Mouse (Mus musculus) ovary, postnatal 10 days (tissue): Measurements from ENCODE around the gene Zfp953.
"Not testable (repeated sequence)": the region's sequence is repeated elsewhere in the genome, so short reads cannot be mapped to it uniquely, and the experiment has no call there.

Experiments used
- DNase-seq: peaks from one replicate; pipeline ENCODE4 v3.0.0; 2022; ENCODE audit warnings: low spot score

Gene Zfp953

DNA sequence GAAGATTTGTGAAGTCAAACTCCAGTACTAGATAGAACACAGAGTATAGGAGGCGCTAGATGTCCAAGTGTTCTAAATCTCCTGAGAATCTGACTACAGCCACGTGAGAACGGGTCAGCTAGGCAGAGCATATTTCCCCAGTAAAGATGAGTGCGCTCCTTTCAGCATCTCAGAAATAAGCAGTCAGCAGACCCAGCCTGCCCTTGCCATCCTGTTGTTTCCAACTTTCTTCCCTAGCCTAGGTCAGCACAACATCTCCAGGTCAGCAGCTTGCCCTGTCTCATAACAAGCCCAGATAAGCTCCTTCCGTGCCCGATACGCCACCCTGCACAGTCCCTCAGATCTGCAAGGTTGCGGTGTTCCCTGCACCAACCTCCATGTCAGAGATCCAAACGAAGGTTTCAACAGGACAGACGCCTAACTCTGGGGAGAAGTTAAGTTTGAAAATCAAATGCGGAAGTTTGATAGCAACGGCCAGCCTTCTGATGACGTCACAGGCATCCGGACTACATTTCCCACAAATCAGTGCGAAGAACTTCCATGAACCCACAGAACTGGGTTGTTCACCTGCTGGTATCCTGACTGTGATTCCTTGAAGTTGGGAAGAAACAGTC lies at the start of gene Zfp953, which contains the start of gene Gm28044:
Gene Zfp953 (minus strand): TSS at position 475 of the 614 bp plus-strand sequence.
Gene Gm28044 (minus strand): TSS at position 406 of the 614 bp plus-strand sequence.
- DNase-seq = peak; percentile 72

- DNase-seq = peak; percentile 51
Observed at GRCm38 (mm10) chr13:67399183-67399903, 38.9 kb upstream of the Zfp953 start, which contains the start of gene Zfp429. Gene Zfp429, minus strand, starts transcription at chr13:67399819.

DNA sequence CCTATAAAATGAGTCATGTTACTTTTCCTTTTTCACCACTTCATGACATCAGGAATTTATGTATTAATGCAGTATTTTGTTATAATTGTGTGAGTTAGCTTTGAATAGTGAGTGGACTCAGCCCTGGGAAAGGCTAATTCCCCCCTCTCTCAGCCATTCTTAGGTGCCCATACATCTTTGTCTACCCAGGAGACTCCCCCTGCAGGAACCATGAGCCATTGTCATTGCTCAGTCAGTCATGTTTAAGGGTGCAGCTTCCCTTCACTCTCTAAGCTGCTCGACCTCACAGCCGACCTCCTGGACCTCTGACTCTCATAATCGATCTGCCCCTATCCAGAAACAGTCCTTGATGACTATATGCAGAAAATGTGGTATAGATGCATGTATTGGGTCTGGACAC lies 15.8 kb upstream of the Zfp953 start:
- not testable (repeated sequence) for DNase-seq

- DNase-seq = not testable (repeated sequence)
Observed at GRCm38 (mm10) chr13:67375050-67375911, 14.9 kb upstream of the Zfp953 start, which contains the start of the genes Gm28041 and Zfp456. Gene Gm28041, minus strand, starts transcription at chr13:67375733. Gene Zfp456, minus strand, starts transcription at chr13:67375810.

DNA sequence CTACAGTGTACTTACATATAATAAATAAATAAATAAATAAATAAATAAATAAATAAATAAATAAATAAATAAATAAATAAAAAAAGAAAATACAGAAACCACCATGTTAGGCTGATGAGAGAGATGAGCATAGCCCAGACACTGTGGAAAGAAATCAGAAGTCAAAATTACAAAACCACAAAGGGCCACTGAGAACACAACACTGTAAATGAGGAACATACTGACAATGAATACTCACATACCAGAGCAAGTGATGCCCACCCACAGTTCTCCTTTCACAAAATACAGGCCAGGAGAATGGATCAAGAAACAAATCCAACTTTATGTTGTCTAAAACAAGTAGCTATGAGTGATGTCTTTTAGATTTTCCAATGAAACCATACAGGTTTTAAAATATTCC lies 8.6 kb downstream of the Zfp953 start:
- DNase-seq = no peak

DNA sequence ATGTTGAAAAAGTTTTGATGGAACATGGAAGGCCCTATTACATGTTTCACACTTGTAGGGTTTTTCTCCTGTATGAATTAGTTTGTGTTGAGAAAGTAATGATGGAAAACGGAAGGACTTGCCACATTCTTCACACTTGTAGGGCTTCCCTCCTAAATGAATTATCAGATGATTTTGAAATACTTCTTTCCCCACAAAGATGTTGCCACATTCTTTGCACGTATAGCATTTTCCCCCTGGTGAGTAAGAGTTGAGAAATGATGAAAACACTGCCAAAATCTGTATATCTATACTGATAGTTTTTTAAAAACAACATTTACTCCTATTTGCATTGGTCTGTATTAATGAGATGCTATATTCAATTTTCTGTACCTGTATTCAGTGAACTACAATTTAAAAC lies 17.0 kb downstream of the Zfp953 start:
- no peak for DNase-seq

DNA sequence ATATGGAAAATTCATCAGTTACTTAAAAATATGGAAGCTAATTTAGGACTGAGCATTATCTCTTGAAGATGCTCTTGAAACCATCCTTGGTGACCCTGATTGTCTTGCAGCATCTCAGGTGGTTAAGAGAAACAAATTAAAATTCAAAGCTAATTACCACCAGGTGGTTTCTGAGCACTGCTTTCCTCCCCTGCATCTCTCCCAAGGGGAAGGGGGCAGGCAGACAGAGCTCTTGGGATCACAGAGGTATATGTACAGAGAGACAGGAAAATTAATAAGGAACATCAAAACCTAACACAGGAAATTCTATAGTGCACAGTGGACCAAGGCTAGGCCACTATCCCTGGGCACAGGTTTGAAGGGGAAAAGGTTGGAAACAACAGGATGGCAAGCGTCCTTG lies 27.5 kb downstream of the Zfp953 start:
- DNase-seq = no peak

- DNase-seq = peak; percentile 54
Observed at GRCm38 (mm10) chr13:67332019-67332724, 28.2 kb downstream of the Zfp953 start, which contains the start of gene Zfp595. Gene Zfp595, minus strand, starts transcription at chr13:67332570.

DNA sequence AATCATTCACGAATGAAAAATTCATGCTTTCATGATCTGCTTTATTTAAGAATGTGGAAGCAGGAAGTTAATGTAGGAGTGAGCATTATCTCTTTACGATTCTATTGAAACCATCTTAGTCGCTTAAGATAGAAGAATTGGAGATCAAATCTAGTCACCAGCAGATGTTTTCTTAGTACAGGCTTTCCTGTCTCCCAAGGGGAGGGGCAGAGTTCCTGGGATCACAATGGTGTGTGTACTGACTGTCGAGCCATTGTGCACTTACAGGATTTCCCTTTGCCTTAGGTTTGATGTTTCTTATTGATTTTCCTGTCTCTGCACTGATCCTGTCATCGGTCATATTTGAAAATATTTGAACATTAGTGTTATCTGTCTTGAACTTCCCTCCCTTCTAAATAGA lies 53.7 kb downstream of the Zfp953 start:
- DNase-seq = no peak

DNA sequence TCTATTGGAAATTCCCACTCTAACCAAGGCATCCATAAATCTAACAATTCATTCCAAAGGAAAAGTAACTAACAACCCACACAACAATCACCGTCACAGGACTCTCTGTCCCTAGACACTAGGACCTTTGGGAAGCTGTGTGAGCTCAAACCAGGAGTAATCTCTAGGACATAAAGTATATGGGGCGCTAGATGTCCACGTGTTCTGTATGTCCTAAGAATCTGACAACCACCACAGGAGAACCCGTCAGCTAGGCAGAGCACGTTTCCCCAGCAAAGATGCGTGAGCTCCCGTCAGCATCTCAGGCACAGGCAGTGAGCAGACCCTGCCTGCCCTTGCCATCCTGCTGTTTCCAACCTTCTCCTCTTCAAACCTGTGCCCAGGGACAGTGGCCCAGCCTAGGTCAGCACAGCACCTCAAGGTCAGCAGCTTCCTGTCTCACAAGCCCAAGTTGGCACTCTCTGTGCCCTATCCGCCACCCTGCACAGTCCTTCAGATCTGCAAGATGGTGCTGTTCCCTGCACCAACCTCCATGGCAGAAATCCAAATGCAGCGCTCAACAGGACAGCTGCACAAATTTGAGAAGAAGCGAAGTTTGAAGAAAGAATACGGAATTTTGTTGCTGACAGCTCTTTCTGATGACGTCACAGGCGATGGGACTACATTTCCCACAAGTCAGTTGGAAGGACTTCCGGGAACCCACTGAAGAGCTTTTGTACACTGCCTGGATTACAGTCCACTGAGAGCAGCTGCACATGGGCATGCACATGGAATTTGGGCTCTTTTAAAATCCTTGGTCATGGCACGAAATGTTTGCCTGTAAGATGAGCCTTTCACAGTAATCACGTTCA lies 54.4 kb downstream of the Zfp953 start, which contains the start of gene Zfp457:
Gene Zfp457 (minus strand): TSS at position 664 of the 851 bp plus-strand sequence.
- peak; percentile 58 for DNase-seq
